Mouse (Mus musculus) splenic B cell, adult 2 months (primary cell): ENCODE data around the gene Tekt5.

Experiments used
- DNase-seq: peaks from one replicate; pipeline ENCODE4 v3.0.0-alpha.2; 2011; ENCODE audit warnings: low read depth, low spot score
- H3K27me3 ChIP-seq: 2 replicates; pipeline ENCODE4 v1.6.1; 2012; ENCODE audit warnings: mild to moderate bottlenecking, low read length, moderate library complexity, mixed read lengths; ENCODE audit not compliant: control insufficient read depth, poor library complexity, insufficient read depth, severe bottlenecking
- H3K36me3 ChIP-seq: 2 replicates; pipeline ENCODE4 v1.6.1; 2012; ENCODE audit warnings: mild to moderate bottlenecking, low read length, moderate library complexity, mixed read lengths; ENCODE audit not compliant: control insufficient read depth, poor library complexity, insufficient read depth, severe bottlenecking

Tekt5 gene

DNA sequence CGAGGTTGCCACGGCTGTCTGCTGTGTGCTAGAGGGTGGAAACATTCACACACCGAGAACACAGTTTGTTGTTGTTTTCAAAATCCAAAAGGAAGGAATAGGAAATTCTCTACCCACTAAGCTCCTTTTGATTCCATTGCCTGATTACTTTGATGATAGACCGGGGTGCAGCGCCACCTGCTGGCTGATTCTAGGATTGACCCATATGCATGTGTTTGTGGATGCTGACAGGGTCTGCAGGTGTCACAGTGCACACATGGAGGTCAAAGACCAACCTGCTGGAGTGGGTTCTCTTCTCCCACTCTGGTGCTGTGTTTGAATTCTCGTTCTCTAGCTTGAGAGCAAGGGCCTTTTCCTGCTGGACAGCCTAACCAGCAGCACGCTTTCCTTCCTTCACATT lies 3.9 kb upstream of the Tekt5 start:
- H3K27me3 ChIP-seq = no peaks in the 10 kb centered on the region
- DNase-seq = peak; percentile 88

DNA sequence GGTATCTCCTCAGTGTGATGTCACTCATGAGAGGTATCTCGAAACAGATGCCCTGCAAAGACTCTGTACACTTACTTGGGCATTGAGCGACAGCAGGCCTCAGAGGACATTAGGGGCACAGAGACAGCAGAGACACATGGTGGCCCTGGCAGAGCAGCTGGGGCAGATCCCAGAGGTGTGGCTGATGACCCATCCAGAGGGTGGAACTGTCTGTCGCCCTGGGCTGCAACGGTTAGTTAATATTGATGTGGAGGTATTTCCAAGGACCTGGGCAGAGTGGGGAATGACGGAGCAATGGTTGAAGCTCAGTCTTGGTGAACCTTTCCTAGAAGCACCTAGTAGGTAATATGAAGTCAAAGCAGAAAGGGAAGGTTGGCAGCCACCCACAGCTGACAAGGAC lies 3.5 kb upstream of the Tekt5 start:
- no peak for DNase-seq
- Histone ChIP-seq H3K36me3 (no peaks in the 10 kb centered on the region), H3K27me3 (no peaks in the 10 kb centered on the region)

More for the DNA sequence above, 3.9 kb upstream of the Tekt5 start:
- no peaks in the 10 kb centered on the region for H3K36me3 ChIP-seq

DNA sequence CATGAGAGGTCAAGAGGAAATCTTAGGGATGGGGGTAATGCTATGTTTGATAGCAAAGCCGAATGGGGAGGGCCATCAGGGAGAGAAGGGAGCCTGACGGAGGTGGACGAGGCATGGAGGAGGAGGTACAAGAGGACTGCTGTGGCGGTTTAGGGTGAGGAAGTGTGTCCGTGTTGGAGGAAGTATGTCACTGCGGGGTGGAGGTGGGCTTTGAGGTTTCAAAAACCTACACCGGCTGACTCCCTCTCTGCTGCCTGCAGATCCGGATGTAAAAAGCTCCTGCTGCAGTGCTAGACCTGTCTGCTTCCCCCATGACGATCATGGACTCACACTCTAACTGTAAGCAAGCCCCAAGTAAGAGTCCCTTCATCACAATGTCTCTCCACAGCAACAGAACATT lies 2.7 kb downstream of the Tekt5 start:
- no peaks in the 10 kb centered on the region for H3K27me3 ChIP-seq
- peak; percentile 14 for DNase-seq
- no peaks in the 10 kb centered on the region for H3K36me3 ChIP-seq

DNA sequence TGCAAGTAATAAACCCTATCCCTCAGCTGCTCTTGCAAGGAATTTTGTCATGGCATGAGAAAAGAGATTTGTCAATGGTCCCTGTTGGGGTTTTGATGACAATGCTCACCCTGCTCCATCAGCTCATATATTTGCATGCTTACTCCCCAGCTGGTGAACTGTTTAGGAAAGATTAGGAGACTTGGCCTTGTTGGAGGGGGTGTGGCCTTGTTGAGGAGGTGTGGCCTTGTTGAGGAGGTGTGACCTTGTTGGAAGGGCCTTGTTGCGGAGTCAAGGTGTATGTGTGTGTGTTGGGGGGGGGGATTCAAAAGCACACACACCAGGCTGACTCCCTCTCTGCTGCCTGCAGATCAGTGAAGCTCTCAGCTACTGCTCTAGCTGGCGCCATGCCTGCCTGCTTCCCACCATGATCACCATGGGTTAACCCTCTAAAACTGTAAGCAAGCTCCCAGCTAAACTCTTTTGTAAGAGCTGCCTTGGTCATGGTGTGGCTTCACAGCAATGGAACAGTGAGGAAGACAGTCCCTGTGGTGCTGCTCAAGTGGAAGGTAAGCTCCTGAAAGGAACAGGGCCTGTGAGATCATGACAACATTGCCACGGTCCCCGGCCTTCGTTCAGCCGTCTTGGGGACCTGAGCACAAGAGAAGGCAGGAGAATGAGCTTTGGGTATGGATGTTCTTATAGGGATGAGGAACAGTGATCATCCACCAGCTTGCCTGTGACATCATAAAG lies 6.5 kb downstream of the Tekt5 start:
- Histone ChIP-seq H3K27me3 (no peaks in the 10 kb centered on the region), H3K36me3 (no peaks in the 10 kb centered on the region)
- DNase-seq = no peak

DNA sequence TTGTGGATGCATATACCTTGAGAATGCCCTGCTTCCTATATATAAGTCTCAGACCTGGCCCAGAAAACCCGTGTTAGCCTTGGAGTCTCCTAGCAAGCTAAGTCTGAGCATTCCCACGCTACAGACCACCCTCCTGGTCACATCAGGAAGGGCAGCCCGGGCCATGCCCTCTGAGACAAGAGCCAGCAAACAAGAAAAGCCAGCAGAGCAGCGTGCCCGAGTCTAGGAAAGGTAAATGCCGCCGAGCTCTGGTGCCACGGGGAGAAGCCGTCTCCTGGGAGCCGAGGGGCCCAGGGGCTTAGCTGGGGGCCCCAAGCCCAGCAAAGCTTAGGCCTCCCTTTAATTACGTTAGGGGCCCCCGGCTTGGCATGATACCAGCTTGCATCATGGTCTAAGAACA lies 10.0 kb downstream of the Tekt5 start:
- H3K36me3 ChIP-seq = no peaks in the 10 kb centered on the region
- H3K27me3 ChIP-seq = no peaks in the 10 kb centered on the region
- no peak for DNase-seq

DNA sequence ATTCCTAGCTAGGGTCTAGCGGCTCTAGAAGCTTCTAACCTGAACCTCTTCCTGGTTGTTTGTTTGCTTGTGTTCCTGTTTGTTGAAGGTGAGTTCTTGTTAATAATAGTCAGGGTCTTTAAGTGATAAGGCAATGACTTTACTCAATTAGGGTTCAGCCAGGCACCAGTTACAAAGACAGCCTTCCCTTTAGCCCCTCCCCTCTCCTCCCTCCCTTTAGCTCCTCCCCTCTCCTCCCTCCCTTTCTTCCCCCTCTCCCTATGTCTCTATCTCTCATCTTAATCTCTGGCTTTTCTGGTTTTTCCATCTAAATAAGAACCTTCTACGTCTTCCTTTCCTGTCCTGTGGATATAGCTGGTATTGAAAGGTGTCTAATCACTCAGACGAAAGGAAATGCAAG lies 10.7 kb downstream of the Tekt5 start:
- no peaks in the 10 kb centered on the region for H3K27me3 ChIP-seq
- no peak for DNase-seq

DNA sequence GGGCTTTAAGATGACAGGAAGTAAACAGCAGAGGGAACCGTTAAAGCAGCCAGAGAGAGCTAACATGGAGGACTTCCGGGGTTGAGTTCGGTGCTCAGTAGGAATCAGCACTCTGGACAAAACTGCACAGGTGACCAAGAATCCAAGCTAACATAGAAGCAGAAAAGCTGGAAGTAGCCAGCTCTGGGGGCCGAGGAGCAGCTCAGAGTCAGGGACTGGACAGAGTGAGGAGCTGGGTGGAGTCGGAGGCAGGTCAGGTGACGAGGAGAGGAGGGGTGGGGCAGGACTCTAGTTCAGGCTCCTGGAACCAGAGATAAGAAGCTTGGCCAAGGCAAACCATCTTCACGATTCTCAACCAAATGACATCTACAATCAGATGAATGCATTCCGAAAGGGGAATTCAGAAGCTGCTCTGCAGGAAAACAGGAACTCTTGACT lies 11.2 kb downstream of the Tekt5 start:
- peak; percentile 30 for DNase-seq
- Histone ChIP-seq H3K27me3 (no peaks in the 10 kb centered on the region), H3K36me3 (no peaks in the 10 kb centered on the region)

More for the DNA sequence above, 10.7 kb downstream of the Tekt5 start:
- no peaks in the 10 kb centered on the region for H3K36me3 ChIP-seq

DNA sequence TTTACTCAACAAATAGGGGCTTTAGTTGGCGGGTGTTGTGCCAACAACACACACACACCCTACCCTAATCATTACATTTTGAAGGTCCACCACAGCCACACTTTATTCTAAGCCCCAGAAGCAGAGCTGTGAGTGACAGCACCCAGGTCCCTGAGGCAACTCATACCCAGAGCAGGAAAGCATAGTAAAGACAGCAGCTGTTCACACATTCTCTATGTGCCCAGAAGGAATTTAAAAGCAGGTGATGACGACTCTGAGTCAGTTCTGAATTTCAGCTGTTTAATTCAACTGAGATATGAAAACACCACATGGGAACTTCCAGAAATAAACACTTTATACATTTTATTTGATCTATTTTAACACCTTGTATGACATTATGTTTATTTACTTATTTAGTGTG lies 15.8 kb downstream of the Tekt5 start:
- Histone ChIP-seq H3K27me3 (no peaks in the 10 kb centered on the region), H3K36me3 (no peaks in the 10 kb centered on the region)
- DNase-seq = no peak

DNA sequence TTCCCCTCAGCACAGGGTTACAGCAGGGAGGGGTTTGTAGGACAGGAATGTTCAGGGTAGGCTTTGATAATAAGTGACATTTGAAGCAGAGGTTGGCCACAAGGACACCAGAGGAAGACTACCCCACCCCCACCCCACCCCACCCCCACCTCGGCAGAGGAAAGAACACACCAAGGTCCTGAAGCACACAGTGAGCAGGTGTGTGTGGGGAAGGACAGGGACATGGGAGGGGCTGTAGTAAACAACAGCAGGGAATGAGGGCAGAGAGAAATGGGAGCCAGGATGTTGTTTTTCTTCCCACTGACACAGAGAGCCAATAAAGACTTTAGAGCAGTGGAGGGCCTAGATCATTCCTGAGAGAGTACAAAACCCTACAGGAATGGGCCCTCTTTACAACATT lies 18.0 kb downstream of the Tekt5 start:
- no peak for DNase-seq
- H3K27me3 ChIP-seq = no peaks in the 10 kb centered on the region

DNA sequence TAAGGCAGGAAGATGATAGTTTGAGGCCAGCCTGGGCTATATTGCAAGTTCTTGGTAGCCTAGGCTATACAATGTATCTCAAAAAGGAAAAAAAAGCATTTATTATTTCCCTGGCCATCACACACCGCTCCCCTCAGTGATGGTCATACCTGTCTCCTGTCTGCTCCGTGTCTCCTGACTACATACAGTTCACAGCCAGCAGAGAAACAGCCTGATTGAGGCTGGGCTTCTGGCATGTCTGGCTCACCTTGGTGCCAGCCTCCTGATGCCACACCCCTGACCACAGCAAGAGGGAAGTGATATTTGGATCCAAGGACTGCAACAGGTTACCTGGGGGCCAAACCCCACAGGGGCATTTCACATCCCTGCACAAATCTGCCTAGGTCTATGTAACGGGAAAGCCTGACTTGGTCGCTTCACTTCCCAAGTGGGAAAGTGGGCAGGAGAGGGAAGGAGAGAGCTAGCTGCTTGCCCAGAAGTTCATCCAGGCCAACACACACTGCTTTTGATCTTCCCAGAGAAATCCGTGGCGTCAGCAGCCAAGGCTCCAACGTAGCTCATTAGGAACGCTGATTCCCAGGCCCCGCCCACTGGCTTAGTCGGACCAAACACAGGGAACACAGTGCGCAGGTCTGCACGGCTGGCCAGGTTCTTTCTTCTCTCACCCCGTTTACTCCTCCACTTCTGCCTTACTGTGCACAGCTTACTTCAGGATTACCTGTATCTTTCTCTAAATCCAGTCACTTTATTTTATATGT lies 20.9 kb downstream of the Tekt5 start:
- DNase-seq = no peak
- H3K27me3 ChIP-seq = no peaks in the 10 kb centered on the region
- H3K36me3 ChIP-seq = no peaks in the 10 kb centered on the region

More for the DNA sequence above, 18.0 kb downstream of the Tekt5 start:
- no peaks in the 10 kb centered on the region for H3K36me3 ChIP-seq

DNA sequence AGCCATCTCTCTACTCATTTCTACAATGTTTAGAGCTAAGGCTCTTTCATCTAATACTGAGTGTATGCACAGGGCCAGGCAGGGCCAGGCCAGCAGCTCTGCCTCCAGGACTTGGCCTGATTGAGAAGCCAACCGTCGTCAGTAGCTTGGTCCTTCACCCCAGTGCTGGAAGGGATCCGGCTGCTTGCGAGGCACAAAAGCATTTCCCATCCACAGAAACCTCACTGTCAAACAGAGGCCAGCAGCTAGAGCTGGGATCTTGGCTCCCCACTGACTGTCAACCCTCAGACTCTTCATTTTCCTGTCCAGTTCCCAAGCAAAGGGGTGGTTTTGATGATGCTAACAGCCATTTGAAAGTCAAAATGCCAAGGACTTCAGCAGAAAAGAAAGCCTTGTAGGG lies 22.9 kb downstream of the Tekt5 start:
- Histone ChIP-seq H3K36me3 (no peaks in the 10 kb centered on the region), H3K27me3 (no peaks in the 10 kb centered on the region)
- no peak for DNase-seq

DNA sequence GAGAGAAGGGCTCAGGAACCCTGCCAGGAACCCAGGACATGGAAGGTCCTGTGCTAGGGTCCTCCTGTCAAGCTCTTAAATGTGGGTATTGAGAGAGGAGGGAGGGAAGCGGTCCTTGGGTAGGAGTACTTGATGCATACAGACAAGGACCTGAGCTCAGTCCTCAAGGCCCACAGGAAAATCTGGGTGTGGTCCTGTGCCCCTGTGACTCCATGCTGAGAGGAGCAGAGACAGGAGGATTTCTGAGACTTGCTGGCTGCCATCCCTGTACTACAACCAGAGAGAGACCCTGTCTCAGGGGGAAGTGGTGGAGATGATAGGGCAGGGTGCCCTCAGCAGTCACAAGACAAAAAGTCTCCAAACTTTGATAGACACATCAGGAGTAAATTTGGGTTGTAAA lies 25.3 kb downstream of the Tekt5 start:
- Histone ChIP-seq H3K27me3 (no peaks in the 10 kb centered on the region), H3K36me3 (no peaks in the 10 kb centered on the region)
- no peak for DNase-seq

DNA sequence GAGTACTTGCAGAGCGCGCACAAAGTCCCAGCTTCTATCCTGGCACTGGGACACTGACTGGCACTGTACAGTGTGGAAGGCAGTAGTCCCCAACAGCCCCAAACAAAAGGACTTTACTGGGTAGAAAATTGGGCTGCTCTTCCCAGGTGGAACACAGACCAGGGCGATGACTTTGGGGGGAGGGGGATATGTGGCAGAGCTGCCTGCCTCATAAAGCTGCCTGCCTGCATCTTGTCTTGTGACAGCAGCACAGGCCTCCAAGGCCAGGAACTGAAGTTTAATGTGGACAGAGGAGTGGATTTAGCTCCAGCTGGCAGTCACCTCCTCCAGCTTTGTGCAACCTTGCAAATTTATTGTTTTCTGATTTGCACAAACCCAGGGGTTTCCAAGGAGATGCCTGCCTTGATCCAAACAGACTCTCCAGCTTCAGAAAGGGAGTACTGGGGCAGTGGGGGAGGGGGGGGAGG lies 25.8 kb downstream of the Tekt5 start:
- Histone ChIP-seq H3K36me3 (no peaks in the 10 kb centered on the region), H3K27me3 (no peaks in the 10 kb centered on the region)
- DNase-seq = no peak

DNA sequence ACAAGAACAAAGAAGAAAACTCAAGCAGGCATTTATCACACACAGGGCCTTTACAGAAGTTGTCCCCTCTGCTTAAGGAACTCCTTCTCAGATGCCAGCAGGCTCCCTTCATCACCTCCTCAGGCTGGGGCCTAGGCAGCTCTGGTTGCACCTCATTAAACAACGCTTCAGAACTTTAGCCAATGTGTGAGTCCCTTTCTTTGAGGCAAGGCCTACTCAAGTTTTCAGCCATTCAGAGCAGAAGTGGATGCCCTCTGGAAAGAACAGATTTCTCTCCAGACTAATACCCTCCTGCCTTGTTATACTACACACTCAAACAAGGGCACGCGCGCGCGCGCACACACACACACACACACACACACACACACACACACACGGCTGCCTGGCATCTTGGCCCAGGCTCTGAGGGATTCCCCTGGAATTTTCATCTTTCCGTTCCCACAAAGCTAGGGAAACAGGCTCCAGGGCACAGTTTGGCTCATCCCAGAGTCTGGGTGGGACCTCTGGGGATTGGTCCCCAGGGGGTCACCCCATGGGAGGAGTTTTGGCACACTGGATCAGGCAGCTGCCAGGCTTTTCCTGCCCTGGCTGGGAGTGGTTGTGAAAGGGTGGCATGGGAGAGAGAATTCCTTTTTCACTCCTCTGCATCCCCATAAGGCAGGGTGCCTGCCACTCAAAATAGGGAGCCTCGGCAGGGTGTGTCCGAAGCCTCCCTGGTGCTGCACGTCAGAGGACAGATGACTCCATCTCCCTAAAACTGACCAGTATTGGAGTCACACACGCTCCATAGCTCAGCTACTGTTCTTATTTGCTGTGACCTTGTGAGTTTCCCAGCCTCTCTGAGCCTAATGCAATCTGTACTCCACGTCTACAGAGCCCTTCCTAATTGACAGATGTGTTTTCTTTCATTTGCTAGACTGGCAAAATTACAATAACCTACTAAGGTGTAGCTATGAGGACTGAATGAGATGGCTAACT lies 28.8 kb downstream of the Tekt5 start:
- DNase-seq = no peak
- H3K27me3 ChIP-seq = no peaks in the 10 kb centered on the region
- H3K36me3 ChIP-seq = no peaks in the 10 kb centered on the region
